Mouse (Mus musculus): ENCODE data around the gene Ms4a10. TPM values are rescaled to one million over a fixed set of nuclear protein-coding genes. Genes with fewer than 3 reads are reported as not detected.
A peak's percentile ranks its signal among the peaks of the same experiment; 100 is the strongest.

Gene Ms4a10
- polyA plus RNA-seq, 1 experiment, result 2.8 TPM

GRCm38 (mm10) chr19:10991911-10992310 is 17.4 kb upstream of the Ms4a10 start:
- no peak overlapping the region for H3K27ac ChIP-seq (ENCODE audit: control insufficient read depth, insufficient read depth, low read length)
- no peaks in the 10 kb centered on the region for H3K4me1 ChIP-seq (replicated peaks; ENCODE audit: control insufficient read depth, insufficient read depth, low read length)
- no peak for TF ChIP-seq POLR2A (IDR thresholded peaks at IDR 0.05; ENCODE audit: control insufficient read depth, extremely low read depth, insufficient read depth, low read length, poor library complexity)
- TF ChIP-seq CTCF (IDR thresholded peaks at IDR 0.05; ENCODE audit: borderline replicate concordance, control insufficient read depth, extremely low read depth, insufficient read depth, low read length, poor library complexity), result no peak
- no peaks in the 10 kb centered on the region for H3K36me3 ChIP-seq (ENCODE audit: control insufficient read depth, insufficient read depth, low read length)
- H3K27me3 ChIP-seq (ENCODE audit: control insufficient read depth, insufficient read depth, low read length), result no peaks in the 10 kb centered on the region
- DNase-seq, result no peak
- no peak overlapping the region for H3K4me3 ChIP-seq (ENCODE audit: control insufficient read depth, insufficient read depth, low read length)

GRCm38 (mm10) chr19:10990751-10991150 is 16.3 kb upstream of the Ms4a10 start:
- TF ChIP-seq CTCF (IDR thresholded peaks at IDR 0.05; ENCODE audit: borderline replicate concordance, control insufficient read depth, extremely low read depth, insufficient read depth, low read length, poor library complexity) (no peak), POLR2A (IDR thresholded peaks at IDR 0.05; ENCODE audit: control insufficient read depth, extremely low read depth, insufficient read depth, low read length, poor library complexity) (no peak)
- no peaks in the 10 kb centered on the region for H3K4me1 ChIP-seq (replicated peaks; ENCODE audit: control insufficient read depth, insufficient read depth, low read length)
- no peak for DNase-seq
- no peaks in the 10 kb centered on the region for H3K27me3 ChIP-seq (ENCODE audit: control insufficient read depth, insufficient read depth, low read length)
- no peaks in the 10 kb centered on the region for H3K36me3 ChIP-seq (ENCODE audit: control insufficient read depth, insufficient read depth, low read length)
- H3K4me3 ChIP-seq (ENCODE audit: control insufficient read depth, insufficient read depth, low read length), result no peak overlapping the region
- 90% methylated on average over 1 of the region's 1 CpGs for WGBS
- H3K27ac ChIP-seq (ENCODE audit: control insufficient read depth, insufficient read depth, low read length), result no peak overlapping the region

GRCm38 (mm10) chr19:10988563-10988962 is 14.1 kb upstream of the Ms4a10 start:
- no peaks in the 10 kb centered on the region for H3K36me3 ChIP-seq (ENCODE audit: control insufficient read depth, insufficient read depth, low read length)
- no peak for DNase-seq
- H3K4me1 ChIP-seq (replicated peaks; ENCODE audit: control insufficient read depth, insufficient read depth, low read length), result no peaks in the 10 kb centered on the region
- no peaks in the 10 kb centered on the region for H3K27me3 ChIP-seq (ENCODE audit: control insufficient read depth, insufficient read depth, low read length)
- TF ChIP-seq POLR2A (IDR thresholded peaks at IDR 0.05; ENCODE audit: control insufficient read depth, extremely low read depth, insufficient read depth, low read length, poor library complexity) (no peak), CTCF (IDR thresholded peaks at IDR 0.05; ENCODE audit: borderline replicate concordance, control insufficient read depth, extremely low read depth, insufficient read depth, low read length, poor library complexity) (no peak)
- no peak overlapping the region for H3K4me3 ChIP-seq (ENCODE audit: control insufficient read depth, insufficient read depth, low read length)
- no peak overlapping the region for H3K27ac ChIP-seq (ENCODE audit: control insufficient read depth, insufficient read depth, low read length)
- 97% methylated on average over 1 of the region's 1 CpGs for WGBS

GRCm38 (mm10) chr19:10985889-10986288 is 11.4 kb upstream of the Ms4a10 start:
- H3K27ac ChIP-seq (ENCODE audit: control insufficient read depth, insufficient read depth, low read length), result no peak overlapping the region
- H3K27me3 ChIP-seq (ENCODE audit: control insufficient read depth, insufficient read depth, low read length), result no peaks in the 10 kb centered on the region
- WGBS, result 94% methylated on average over 4 of the region's 4 CpGs

GRCm38 (mm10) chr19:10984551-10984950 is 10.1 kb upstream of the Ms4a10 start:
- 92% methylated on average over 13 of the region's 13 CpGs for WGBS
- Histone ChIP-seq H3K36me3 (ENCODE audit: control insufficient read depth, insufficient read depth, low read length) (no peaks in the 10 kb centered on the region), H3K27me3 (ENCODE audit: control insufficient read depth, insufficient read depth, low read length) (no peaks in the 10 kb centered on the region), H3K4me3 (ENCODE audit: control insufficient read depth, insufficient read depth, low read length) (no peak overlapping the region), H3K27ac (ENCODE audit: control insufficient read depth, insufficient read depth, low read length) (no peak overlapping the region), H3K4me1 (replicated peaks; ENCODE audit: control insufficient read depth, insufficient read depth, low read length) (peaks cover 8% of the 10 kb centered on the region)
- no peak for DNase-seq
- TF ChIP-seq CTCF (IDR thresholded peaks at IDR 0.05; ENCODE audit: borderline replicate concordance, control insufficient read depth, extremely low read depth, insufficient read depth, low read length, poor library complexity) (no peak), POLR2A (IDR thresholded peaks at IDR 0.05; ENCODE audit: control insufficient read depth, extremely low read depth, insufficient read depth, low read length, poor library complexity) (no peak)

More at GRCm38 (mm10) chr19:10985889-10986288, 11.4 kb upstream of the Ms4a10 start:
- H3K4me3 ChIP-seq (ENCODE audit: control insufficient read depth, insufficient read depth, low read length), result no peak overlapping the region
- DNase-seq, result no peak
- TF ChIP-seq CTCF (IDR thresholded peaks at IDR 0.05; ENCODE audit: borderline replicate concordance, control insufficient read depth, extremely low read depth, insufficient read depth, low read length, poor library complexity) (no peak), POLR2A (IDR thresholded peaks at IDR 0.05; ENCODE audit: control insufficient read depth, extremely low read depth, insufficient read depth, low read length, poor library complexity) (no peak)
- no peaks in the 10 kb centered on the region for H3K4me1 ChIP-seq (replicated peaks; ENCODE audit: control insufficient read depth, insufficient read depth, low read length)
- no peaks in the 10 kb centered on the region for H3K36me3 ChIP-seq (ENCODE audit: control insufficient read depth, insufficient read depth, low read length)

GRCm38 (mm10) chr19:10983146-10983545 is 8.7 kb upstream of the Ms4a10 start:
- 49% methylated on average over 14 of the region's 14 CpGs for WGBS

GRCm38 (mm10) chr19:10980210-10980609 is 5.7 kb upstream of the Ms4a10 start:
- WGBS, result 40% methylated on average over 5 of the region's 5 CpGs
- Histone ChIP-seq H3K36me3 (ENCODE audit: control insufficient read depth, insufficient read depth, low read length) (no peaks in the 10 kb centered on the region), H3K4me1 (replicated peaks; ENCODE audit: control insufficient read depth, insufficient read depth, low read length) (peaks cover 9% of the 10 kb centered on the region), H3K27me3 (ENCODE audit: control insufficient read depth, insufficient read depth, low read length) (no peaks in the 10 kb centered on the region), H3K27ac (ENCODE audit: control insufficient read depth, insufficient read depth, low read length) (no peak overlapping the region), H3K4me3 (ENCODE audit: control insufficient read depth, insufficient read depth, low read length) (peak overlapping the region; percentile 54)
- TF ChIP-seq POLR2A (IDR thresholded peaks at IDR 0.05; ENCODE audit: control insufficient read depth, extremely low read depth, insufficient read depth, low read length, poor library complexity) (no peak), CTCF (IDR thresholded peaks at IDR 0.05; ENCODE audit: borderline replicate concordance, control insufficient read depth, extremely low read depth, insufficient read depth, low read length, poor library complexity) (no peak)
- no peak for DNase-seq

More at GRCm38 (mm10) chr19:10983146-10983545, 8.7 kb upstream of the Ms4a10 start:
- Histone ChIP-seq H3K4me1 (replicated peaks; ENCODE audit: control insufficient read depth, insufficient read depth, low read length) (peaks cover 9% of the 10 kb centered on the region), H3K27me3 (ENCODE audit: control insufficient read depth, insufficient read depth, low read length) (no peaks in the 10 kb centered on the region), H3K36me3 (ENCODE audit: control insufficient read depth, insufficient read depth, low read length) (no peaks in the 10 kb centered on the region), H3K27ac (ENCODE audit: control insufficient read depth, insufficient read depth, low read length) (no peak overlapping the region), H3K4me3 (ENCODE audit: control insufficient read depth, insufficient read depth, low read length) (no peak overlapping the region)
- DNase-seq, result peak; percentile 43
- TF ChIP-seq CTCF (IDR thresholded peaks at IDR 0.05; ENCODE audit: borderline replicate concordance, control insufficient read depth, extremely low read depth, insufficient read depth, low read length, poor library complexity) (0 out of 2 replicates have a peak, but pooled peaks have one; percentile 47), POLR2A (IDR thresholded peaks at IDR 0.05; ENCODE audit: control insufficient read depth, extremely low read depth, insufficient read depth, low read length, poor library complexity) (no peak)

Measured in thymus, adult 2 months (tissue).